Mouse (Mus musculus) stomach, embryonic 15.5 days (tissue): ENCODE results near the gene Bcas1. TPM values are rescaled to one million over a fixed set of nuclear protein-coding genes. Genes with fewer than 3 reads are reported as not detected.
"Not testable (repeated sequence)": the region's sequence is repeated elsewhere in the genome, so short reads cannot be mapped to it uniquely, and the experiment has no call there.

Experiments
- ATAC-seq: fragments of 200-750 bp; cut with Nextera tagmentation; 2 replicates; pipeline ENCODE4 v1.8.0; 2017; ENCODE audit warnings: low read depth, moderate number of reproducible peaks, moderate TSS enrichment; ENCODE audit not compliant: insufficient read depth, low FRiP score
- H3K27ac ChIP-seq: fragments of 300-500 bp; sonication (generic); 2 replicates; pipeline ENCODE4 v1.5.1; 2015; ENCODE audit warnings: mild to moderate bottlenecking, inconsistent platforms
- H3K27me3 ChIP-seq: fragments of 300-500 bp; sonication (generic); replicated peaks from 2 replicates; pipeline ENCODE4 v1.6.1; 2015; ENCODE audit warnings: inconsistent platforms
- H3K36me3 ChIP-seq: fragments of 300-500 bp; sonication (generic); 2 replicates; pipeline ENCODE4 v1.6.1; 2015; ENCODE audit warnings: inconsistent platforms
- H3K4me1 ChIP-seq: fragments of 300-500 bp; sonication (generic); 2 replicates; pipeline ENCODE4 v1.6.1; 2015; ENCODE audit warnings: inconsistent platforms
- H3K4me2 ChIP-seq: fragments of 300-500 bp; sonication (generic); 2 replicates; pipeline ENCODE4 v1.6.1; 2015; ENCODE audit warnings: mild to moderate bottlenecking, inconsistent platforms
- H3K4me3 ChIP-seq: fragments of 300-500 bp; sonication (generic); replicated peaks from 2 replicates; pipeline ENCODE4 v1.5.1; 2015; ENCODE audit warnings: inconsistent platforms
- H3K9ac ChIP-seq: fragments of 300-500 bp; sonication (generic); 2 replicates; pipeline ENCODE4 v1.6.1; 2015; ENCODE audit warnings: inconsistent platforms
- H3K9me3 ChIP-seq: fragments of 300-500 bp; sonication (generic); 2 replicates; pipeline ENCODE4 v1.6.1; 2016; ENCODE audit warnings: inconsistent platforms
- WGBS: fragments of 180-500 bp; shearing (Covaris S2); methylation state at CpG from one replicate; pipeline ENCODE4 v1.1.7; 2015; 5-methylcytosine and 5-hydroxymethylcytosine counted together
- polyA plus RNA-seq: library from polyadenylated mRNA; unstranded; fragments of >200 nt; fragmentation: Nextera tagmentation; extraction: Ambion mirVana; gene quantifications from 2 replicates; pipeline ENCODE4 v1.2.1, GENCODE M21; 2015

Bcas1 gene
- 3.0 and 4.5 TPM in 2 replicates for polyA plus RNA-seq

DNA sequence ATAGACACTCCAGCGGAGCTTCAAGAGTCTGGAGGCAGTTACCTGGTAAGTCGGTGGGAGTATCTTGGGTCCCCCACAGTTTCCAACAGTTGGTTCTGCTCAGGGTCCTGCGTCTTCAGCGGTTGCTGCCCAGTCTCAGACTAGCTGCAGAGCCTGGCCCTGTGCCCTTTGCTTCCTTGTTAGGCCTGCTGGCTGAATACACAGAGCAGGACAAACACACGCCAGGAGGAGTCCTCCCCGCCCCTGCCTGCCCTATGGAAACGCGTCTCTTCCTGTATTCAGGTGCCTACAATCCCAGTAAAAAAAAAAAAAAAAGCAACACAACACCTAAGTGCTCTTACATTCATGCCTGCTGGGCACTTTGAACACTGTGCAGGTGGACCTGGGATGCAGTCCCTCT lies at the start of gene Bcas1:
TSS of gene Bcas1 (minus strand) at position 142 of the 400 bp plus-strand sequence.
- H3K4me2 ChIP-seq: no peak within 1 kb of the TSS
- no peaks in the 10 kb centered on the region for H3K36me3 ChIP-seq
- peak; percentile 68; the same call in 1 of the 2 replicates for ATAC-seq
- H3K27me3 ChIP-seq: no peaks in the 10 kb centered on the region
- H3K27ac ChIP-seq: peak within 1 kb of the TSS; percentile 44; the same call in 1 of the 2 replicates
- no peaks in the 10 kb centered on the region for H3K4me1 ChIP-seq
- WGBS: 66% methylated on average over 8 of the region's 8 CpGs
- H3K9me3 ChIP-seq: no peaks in the 10 kb centered on the region
- no peak within 1 kb of the TSS for H3K9ac ChIP-seq
- H3K4me3 ChIP-seq: no peak within 1 kb of the TSS

DNA sequence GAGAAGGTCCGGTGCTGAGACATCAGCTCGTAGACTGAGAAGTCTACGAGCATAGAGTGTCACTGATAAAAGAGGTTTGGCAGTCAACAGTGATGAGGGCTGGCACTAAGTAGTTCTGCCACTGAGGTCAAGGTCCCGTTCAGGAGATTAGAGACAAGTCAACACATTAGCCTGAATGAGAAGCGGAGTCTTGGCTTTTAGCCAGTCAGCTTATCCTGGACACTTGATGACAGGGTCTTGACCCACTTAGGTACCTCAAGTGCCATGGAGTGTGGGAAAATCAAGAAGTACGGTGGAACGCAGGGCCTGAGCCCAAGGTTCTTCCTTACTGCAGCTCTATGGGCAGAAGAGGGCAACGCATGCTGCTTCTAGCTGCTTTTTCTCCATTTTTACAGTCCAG lies 49.0 kb upstream of the Bcas1 start:
- 64% methylated on average over 8 of the region's 8 CpGs for WGBS

DNA sequence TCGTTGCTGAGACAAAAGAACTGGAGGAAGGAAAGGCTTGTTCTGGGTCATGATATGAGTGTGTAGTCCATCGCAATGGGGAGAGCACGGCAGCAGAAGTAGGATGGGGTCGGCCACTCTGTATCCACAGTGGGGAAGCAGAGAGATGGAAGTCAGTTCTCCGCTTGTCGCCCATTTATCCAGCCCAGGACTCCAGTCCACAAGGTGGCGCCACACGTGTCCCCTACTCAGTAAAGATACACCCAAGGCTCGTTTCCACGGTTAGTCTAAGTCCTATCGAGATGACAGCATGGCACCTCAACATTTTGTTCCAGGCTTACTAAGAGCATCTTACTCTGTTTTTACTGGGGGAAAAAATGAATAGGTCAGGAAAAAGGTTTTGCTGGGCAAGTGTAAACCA lies 48.6 kb upstream of the Bcas1 start:
- Histone ChIP-seq H3K4me3 (no peak overlapping the region), H3K4me1 (no peaks in the 10 kb centered on the region), H3K27ac (no peak overlapping the region), H3K9me3 (no peaks in the 10 kb centered on the region), H3K4me2 (no peak overlapping the region), H3K9ac (no peak overlapping the region), H3K36me3 (no peaks in the 10 kb centered on the region), H3K27me3 (no peaks in the 10 kb centered on the region)
- no peak for ATAC-seq
- 77% methylated on average over 11 of the region's 11 CpGs for WGBS

More for the DNA sequence above, 49.0 kb upstream of the Bcas1 start:
- H3K27me3 ChIP-seq: no peaks in the 10 kb centered on the region
- H3K4me3 ChIP-seq: no peak overlapping the region
- ATAC-seq: no peak
- no peaks in the 10 kb centered on the region for H3K4me1 ChIP-seq
- H3K4me2 ChIP-seq: no peak overlapping the region
- H3K27ac ChIP-seq: no peak overlapping the region
- no peaks in the 10 kb centered on the region for H3K36me3 ChIP-seq
- no peak overlapping the region for H3K9ac ChIP-seq
- no peaks in the 10 kb centered on the region for H3K9me3 ChIP-seq

DNA sequence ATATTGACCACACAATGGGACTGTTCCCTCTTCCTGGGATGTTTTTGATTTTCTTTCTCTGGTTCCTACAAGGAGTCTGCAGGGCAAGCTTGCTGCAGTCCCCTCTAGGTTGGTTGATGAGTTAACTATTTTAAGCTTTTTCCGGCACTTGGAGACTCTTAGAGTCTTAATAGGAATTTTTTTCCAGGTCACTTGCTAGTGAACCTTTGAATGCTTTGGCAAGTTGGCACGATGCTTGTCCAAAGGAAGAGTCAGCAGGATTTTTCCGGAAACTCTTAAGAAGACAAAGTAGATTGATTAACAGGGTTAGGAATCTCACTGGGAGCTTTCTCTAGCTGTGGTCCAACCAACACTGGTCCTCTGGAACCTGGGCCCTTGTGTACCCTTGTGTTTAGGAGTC lies 47.5 kb upstream of the Bcas1 start:
- Histone ChIP-seq H3K27ac (no peak overlapping the region), H3K27me3 (no peaks in the 10 kb centered on the region), H3K4me3 (no peak overlapping the region), H3K9me3 (no peaks in the 10 kb centered on the region), H3K9ac (no peak overlapping the region), H3K4me2 (no peak overlapping the region), H3K36me3 (no peaks in the 10 kb centered on the region), H3K4me1 (no peaks in the 10 kb centered on the region)
- 82% methylated on average over 3 of the region's 3 CpGs for WGBS
- ATAC-seq: no peak

DNA sequence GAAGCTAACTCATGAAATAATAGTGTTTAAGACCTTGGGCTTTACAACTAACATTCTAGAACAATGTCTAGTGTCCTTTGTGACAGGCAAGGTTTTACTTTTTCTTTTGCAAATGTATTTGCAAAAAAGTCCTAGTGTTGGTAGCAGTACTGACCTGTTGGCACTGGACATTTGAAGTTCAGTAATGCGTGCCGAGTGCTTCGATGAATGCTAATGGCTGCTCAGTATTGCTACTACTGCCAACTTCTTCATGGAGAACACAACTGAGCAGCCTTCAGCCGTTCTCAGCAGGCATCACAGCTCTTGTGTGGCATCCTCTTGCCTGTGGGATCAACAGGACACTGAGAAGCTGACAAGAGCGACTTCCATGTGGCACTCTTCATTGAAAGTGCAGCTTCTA lies 46.5 kb upstream of the Bcas1 start:
- ATAC-seq: no peak
- no peak overlapping the region for H3K9ac ChIP-seq
- H3K9me3 ChIP-seq: no peaks in the 10 kb centered on the region
- H3K4me3 ChIP-seq: no peak overlapping the region
- H3K27ac ChIP-seq: no peak overlapping the region
- 95% methylated on average over 5 of the region's 5 CpGs for WGBS
- H3K4me2 ChIP-seq: no peak overlapping the region
- H3K27me3 ChIP-seq: no peaks in the 10 kb centered on the region
- H3K36me3 ChIP-seq: no peaks in the 10 kb centered on the region
- H3K4me1 ChIP-seq: no peaks in the 10 kb centered on the region

DNA sequence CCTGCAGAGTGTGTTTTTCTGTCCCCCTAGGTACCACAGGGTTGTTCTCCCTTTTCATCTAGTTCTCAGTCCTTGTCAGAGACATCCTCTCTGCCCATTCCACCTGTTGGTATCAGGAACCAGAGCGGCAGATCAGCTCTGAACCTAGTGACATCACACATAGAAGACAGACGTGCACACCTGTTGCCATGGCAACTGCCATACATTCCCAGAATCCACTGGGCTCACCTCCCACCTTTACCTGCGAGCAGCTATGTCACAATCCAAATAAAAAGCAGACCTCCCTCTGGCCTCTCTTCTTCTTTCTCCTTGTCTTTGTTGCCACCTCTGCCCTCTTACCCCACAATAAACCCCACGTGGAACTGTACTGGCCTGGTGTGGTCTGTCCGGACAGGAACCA lies 42.9 kb upstream of the Bcas1 start:
- H3K36me3 ChIP-seq: no peaks in the 10 kb centered on the region
- H3K4me2 ChIP-seq: no peak overlapping the region
- H3K9me3 ChIP-seq: no peaks in the 10 kb centered on the region
- no peaks in the 10 kb centered on the region for H3K27me3 ChIP-seq
- 65% methylated on average over 5 of the region's 5 CpGs for WGBS
- no peak overlapping the region for H3K9ac ChIP-seq
- no peak for ATAC-seq
- H3K4me3 ChIP-seq: no peak overlapping the region
- H3K27ac ChIP-seq: no peak overlapping the region
- no peaks in the 10 kb centered on the region for H3K4me1 ChIP-seq

DNA sequence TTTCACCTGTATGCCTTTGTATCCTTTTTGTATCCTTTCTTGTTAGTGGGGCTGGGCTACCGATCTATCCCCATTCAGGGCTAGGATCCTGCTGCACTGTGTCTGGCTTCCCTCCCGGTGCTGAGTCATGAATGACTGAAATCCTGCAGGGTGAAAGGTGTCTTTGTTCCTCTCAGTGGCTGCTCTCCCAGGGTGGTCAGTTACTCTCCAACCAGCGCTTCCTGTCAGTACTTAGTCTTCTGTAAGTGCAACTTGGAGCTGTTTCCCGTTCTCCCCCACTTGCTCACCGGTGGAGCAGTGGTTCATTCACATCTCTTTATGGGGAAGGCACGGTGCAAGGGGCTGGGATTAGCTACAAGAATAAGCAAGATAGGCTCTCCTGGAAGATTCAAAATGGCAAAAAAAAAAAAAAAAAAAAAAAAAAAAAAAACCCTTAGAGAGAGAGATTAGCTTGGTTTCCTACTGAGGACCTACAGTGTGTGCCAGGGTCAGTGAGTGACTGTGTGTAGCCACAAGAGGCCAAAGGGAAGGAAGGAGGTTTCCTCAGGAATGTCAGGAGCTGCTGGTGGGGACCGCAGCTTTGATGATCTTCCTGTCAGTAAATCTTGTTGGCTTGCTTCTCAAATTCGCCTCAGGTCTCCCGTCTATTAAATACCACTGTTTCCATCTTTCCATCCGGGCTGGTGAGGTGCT lies 42.1 kb upstream of the Bcas1 start:
- Histone ChIP-seq H3K9me3 (no peaks in the 10 kb centered on the region), H3K4me3 (no peak overlapping the region), H3K27me3 (no peaks in the 10 kb centered on the region), H3K36me3 (no peaks in the 10 kb centered on the region), H3K4me2 (no peak overlapping the region), H3K4me1 (no peaks in the 10 kb centered on the region), H3K9ac (no peak overlapping the region), H3K27ac (no peak overlapping the region)
- 10% methylated on average over 10 of the region's 10 CpGs for WGBS
- ATAC-seq: peak; percentile 53; the same call in 1 of the 2 replicates

DNA sequence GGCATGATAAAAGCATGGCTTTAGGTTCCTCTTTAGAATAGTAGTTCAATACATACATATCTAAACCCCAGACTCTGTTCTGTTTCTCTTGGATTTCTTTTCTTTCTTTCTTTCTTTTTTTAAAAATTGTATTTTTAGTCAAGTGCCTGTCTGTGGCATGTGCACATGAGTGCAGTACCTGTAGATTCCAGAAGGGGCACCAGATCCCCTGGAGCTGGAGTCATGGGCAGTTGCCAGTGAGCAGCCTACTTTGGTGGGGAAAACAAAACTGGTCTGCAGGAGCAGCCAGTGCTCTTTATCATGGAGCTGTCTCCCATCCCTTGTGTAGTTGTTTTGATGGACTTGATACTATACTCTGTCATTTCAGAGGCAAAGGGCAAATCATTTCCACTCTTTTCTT lies 40.4 kb upstream of the Bcas1 start:
- no peak overlapping the region for H3K4me3 ChIP-seq

DNA sequence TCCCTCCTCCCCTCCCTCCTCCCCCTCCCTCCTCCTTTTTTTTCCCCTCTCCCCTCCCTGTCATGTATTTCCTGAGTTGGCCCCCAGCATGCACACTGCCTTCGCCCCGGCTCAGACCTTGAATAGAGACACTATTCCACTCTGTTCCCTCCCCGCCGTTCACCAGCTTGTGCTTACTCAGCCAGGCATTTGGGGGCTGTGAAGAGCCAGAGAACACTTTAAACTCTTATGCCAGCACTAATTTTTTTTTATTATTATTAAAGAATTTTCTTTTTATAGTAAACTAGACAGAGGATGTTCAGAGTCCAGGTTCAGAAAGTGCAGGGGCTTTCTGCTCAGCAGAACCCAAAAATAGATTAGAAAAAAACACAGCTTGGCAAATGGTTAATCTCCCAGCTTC lies 37.2 kb upstream of the Bcas1 start:
- no peaks in the 10 kb centered on the region for H3K9me3 ChIP-seq
- H3K27ac ChIP-seq: no peak overlapping the region
- no peaks in the 10 kb centered on the region for H3K4me1 ChIP-seq
- no peaks in the 10 kb centered on the region for H3K36me3 ChIP-seq
- no peak overlapping the region for H3K4me2 ChIP-seq
- WGBS: 47% methylated on average over 2 of the region's 4 CpGs
- H3K27me3 ChIP-seq: no peaks in the 10 kb centered on the region
- ATAC-seq: no peak
- H3K9ac ChIP-seq: no peak overlapping the region
- H3K4me3 ChIP-seq: no peak overlapping the region

More for the DNA sequence above, 40.4 kb upstream of the Bcas1 start:
- Histone ChIP-seq H3K4me2 (no peak overlapping the region), H3K9ac (no peak overlapping the region), H3K27me3 (no peaks in the 10 kb centered on the region), H3K4me1 (no peaks in the 10 kb centered on the region), H3K36me3 (no peaks in the 10 kb centered on the region), H3K27ac (no peak overlapping the region), H3K9me3 (no peaks in the 10 kb centered on the region)
- ATAC-seq: no peak

DNA sequence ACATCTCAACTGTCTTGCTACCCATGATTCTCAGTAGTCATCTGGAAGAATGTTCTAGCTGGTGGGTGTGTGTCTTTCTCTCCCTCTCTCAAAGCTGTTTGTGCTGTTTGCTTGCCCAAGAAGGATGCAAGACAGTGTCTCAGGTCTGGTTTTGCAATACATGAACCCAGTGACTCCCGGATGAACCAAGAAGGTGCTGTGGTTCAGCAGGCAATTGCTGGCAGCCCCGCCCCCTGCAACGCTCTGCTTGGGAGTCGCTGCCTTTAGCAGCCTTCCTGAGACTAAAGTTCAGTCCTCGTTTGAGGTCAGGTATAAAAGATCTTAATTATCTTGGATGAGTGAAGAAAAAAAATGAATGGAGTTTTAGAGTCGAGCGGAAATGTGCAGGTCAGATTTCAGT lies 34.0 kb upstream of the Bcas1 start:
- 61% methylated on average over 7 of the region's 7 CpGs for WGBS
- no peaks in the 10 kb centered on the region for H3K27me3 ChIP-seq
- H3K9me3 ChIP-seq: no peaks in the 10 kb centered on the region
- ATAC-seq: no peak
- no peaks in the 10 kb centered on the region for H3K36me3 ChIP-seq
- no peaks in the 10 kb centered on the region for H3K4me1 ChIP-seq
- H3K9ac ChIP-seq: no peak overlapping the region
- H3K27ac ChIP-seq: no peak overlapping the region
- no peak overlapping the region for H3K4me3 ChIP-seq
- H3K4me2 ChIP-seq: no peak overlapping the region

DNA sequence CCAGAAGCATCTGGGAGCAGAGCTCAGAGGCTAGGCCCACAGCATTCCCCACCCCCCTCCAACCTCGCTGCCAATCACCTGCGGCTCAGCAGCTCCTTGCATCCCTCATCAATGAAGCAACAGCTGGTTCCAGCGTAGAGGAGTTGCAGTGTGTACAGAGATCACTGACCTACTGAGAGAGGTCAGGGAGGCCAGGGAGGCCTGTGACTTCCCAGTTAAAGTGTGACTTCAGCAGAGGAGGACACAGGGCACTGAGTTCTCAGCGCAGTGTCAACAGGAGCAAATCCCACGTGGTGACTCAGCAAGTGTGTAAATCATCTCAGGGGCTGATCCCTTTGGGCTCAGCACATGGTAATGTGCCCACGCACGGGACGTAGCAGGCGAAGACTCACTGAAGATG lies 32.2 kb upstream of the Bcas1 start:
- no peak overlapping the region for H3K4me2 ChIP-seq
- H3K9me3 ChIP-seq: no peaks in the 10 kb centered on the region
- H3K4me3 ChIP-seq: no peak overlapping the region
- no peak; the same call in 1 of the 2 replicates for ATAC-seq
- H3K36me3 ChIP-seq: no peaks in the 10 kb centered on the region
- 26% methylated on average over 9 of the region's 9 CpGs for WGBS
- no peak overlapping the region for H3K9ac ChIP-seq
- H3K27me3 ChIP-seq: 0 out of 2 replicates have a peak, but pooled peaks cover 8% of the 10 kb centered on the region
- no peak overlapping the region for H3K27ac ChIP-seq
- H3K4me1 ChIP-seq: no peaks in the 10 kb centered on the region

DNA sequence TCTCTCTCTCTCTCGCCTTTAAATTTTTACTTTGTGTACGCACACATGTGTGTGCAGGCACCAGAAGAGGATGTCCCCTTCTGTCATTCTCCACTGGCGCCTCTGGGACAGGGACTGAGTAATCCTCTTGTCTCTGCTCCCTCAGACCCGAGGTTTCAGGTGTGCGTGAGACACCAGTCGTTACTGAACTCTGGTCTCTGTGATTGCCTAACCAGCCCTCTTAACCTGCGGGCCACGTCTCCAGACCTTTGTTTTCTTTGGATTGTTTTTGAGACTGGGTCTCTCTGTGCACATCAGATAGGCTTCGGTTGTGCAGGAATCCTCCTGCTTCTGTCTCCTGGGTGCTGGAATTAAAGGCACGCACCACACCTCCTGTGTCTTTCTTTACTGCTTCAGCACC lies 31.5 kb upstream of the Bcas1 start:
- no peaks in the 10 kb centered on the region for H3K4me1 ChIP-seq
- H3K9ac ChIP-seq: no peak overlapping the region
- no peak overlapping the region for H3K4me3 ChIP-seq
- no peak overlapping the region for H3K4me2 ChIP-seq
- ATAC-seq: no peak
- 0 out of 2 replicates have a peak, but pooled peaks cover 8% of the 10 kb centered on the region for H3K27me3 ChIP-seq
- 58% methylated on average over 10 of the region's 10 CpGs for WGBS
- H3K36me3 ChIP-seq: no peaks in the 10 kb centered on the region
- H3K27ac ChIP-seq: no peak overlapping the region
- H3K9me3 ChIP-seq: no peaks in the 10 kb centered on the region

DNA sequence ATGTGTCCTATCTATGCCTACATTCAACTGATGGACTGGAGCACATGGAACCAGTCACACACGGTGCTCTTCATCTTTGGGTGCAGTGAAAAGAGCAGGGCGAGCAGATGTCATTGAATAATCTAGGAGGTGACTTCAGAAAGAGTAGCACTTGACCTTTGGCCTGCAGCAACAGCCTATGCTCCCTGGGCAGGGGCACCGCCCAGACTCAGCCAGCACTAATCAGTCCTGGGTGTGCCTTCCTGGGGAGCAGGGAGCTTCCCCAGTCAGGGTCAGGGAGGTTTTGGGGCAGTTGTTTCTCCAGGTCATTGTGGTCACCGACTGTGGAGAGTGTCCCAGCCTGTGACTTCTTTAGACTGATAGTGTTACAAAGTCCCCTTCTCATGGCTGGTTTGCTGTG lies 26.2 kb upstream of the Bcas1 start:
- H3K27ac ChIP-seq, H3K27me3 ChIP-seq, ATAC-seq, H3K4me3 ChIP-seq, H3K9ac ChIP-seq, H3K4me1 ChIP-seq, H3K36me3 ChIP-seq, H3K9me3 ChIP-seq, H3K4me2 ChIP-seq: not testable (repeated sequence)
- 52% methylated on average over 4 of the region's 4 CpGs for WGBS
